Mouse (Mus musculus) left cerebral cortex, adult 18-20 months (tissue): ENCODE data around the gene Ap5b1. TPM values are rescaled to one million over a fixed set of nuclear protein-coding genes. Genes with fewer than 3 reads are reported as not detected.

Source experiments
- DNase-seq, 2 experiments: peaks; one replicate each; pipeline ENCODE4 v3.0.0; 2021 to 2022; ENCODE audit warnings: low spot score in 2 of 2, mixed read lengths in 1 of 2
- total RNA-seq, 2 experiments: library from RNA; stranded (reverse); gene quantifications; 2 replicates each; pipeline ENCODE4 v1.2.3; 2021

The Ap5b1 gene
- total RNA-seq, 2 experiments from 2014 or later: 5.7 to 6.1 TPM

GRCm38 (mm10) chr19:5566316-5566715, 1.5 kb upstream of the Ap5b1 start:
- no peak for DNase-seq

GRCm38 (mm10) chr19:5567180-5567533, 668 bp upstream of the Ap5b1 start:
- DNase-seq: no peak

DNA sequence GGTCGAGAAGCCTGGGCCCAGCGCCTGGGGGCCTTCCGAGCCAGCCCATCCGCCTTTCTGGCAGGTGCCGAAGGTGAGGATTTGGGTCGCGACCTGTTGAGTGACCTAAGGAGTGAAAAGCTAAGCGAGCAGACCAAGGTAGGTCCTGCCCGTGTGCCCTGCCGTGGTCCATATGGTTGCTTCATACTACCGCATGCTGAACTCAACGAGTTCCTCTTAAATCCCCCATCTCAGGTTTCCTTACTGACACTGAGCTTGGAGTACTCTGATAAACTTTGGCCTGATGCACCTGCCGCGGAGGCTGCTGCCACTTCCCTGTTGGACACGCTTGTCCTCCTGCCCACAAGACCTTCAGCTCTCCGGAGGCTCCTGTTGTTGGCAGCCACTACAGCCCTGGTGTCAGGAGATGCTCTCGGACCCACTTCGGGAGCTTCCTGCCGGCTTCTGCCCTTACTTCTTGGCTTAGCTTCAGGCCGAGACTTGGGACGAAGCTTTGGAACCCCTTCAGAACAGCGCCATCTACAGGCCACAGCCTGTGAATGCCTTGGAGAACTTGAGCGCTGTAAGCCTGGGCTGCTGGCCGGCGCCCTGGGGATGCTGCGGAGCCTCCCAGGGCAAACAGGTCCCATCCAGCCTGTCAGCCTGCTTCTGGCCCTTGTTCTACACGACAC, 780 bp downstream of the Ap5b1 start:
- DNase-seq: peak; percentile 79 to 85

GRCm38 (mm10) chr19:5569521-5569920, 1.7 kb downstream of the Ap5b1 start:
- DNase-seq: no peak

DNA sequence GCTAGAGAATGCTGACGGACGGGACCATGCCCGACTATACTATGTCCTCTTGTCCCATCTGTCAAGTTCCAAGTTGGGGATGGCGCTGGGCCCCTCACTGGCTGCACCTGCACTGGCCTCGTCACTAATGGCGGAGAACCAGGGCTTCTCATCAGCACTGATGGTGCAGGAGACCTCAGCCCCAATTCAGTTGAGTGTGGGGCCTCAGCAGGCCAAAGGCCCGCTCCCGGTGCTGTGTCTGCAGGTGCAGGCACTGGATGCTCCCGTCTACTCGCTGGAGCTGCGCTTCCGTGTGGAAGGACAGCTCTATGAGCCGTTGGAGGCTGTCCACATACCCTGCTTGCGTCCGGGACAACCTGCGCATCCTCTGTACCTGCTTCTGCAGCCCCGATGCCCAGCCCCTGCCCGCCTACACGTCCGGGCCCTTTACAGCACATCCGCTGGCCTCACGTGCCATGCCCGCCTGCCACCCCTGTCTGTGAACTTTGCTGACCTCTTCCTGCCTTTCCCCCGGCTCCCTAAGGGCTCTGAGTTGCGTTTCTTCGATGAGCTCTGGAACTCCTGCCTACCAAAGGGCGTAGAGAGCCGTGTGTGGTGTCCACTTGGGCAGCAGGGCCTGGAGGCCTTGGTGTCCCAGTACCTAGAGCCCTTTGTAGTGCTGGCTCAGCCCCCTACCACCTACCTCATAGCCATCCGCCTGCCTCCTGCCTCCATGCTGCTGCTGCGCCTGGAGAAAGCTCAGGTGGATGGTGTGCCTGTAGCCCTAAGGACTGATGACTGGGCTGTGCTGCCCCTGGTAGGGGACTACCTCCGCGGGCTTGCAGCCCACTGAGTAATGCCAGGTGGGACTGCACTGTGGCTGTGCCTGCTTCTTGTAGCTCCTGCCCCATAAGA, 2.8 kb downstream of the Ap5b1 start:
- no peak for DNase-seq

GRCm38 (mm10) chr19:5571831-5572230, 4.0 kb downstream of the Ap5b1 start:
- DNase-seq: no peak

GRCm38 (mm10) chr19:5572331-5573125, 4.7 kb downstream of the Ap5b1 start:
- peak; percentile 84 to 86 for DNase-seq

DNA sequence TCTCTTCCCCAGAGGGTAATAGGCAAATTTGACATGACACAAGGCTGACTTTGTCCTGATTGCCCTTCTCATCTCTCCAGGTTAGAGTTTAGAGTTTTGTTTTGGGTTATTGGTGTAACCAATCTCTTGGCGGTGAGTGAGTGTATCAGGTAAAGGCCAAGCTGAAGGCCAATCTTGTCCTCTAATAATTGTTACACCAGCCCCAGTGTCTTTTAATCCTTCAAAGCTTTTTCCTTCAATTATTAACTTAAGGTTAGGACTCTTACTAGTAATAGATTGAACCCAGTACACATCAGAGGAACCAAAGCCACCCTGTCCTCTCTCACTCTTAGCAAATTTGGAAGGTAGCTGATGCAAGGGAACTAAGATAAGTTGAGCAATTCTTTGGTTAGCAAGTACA, 7.5 kb downstream of the Ap5b1 start:
- no peak for DNase-seq

DNA sequence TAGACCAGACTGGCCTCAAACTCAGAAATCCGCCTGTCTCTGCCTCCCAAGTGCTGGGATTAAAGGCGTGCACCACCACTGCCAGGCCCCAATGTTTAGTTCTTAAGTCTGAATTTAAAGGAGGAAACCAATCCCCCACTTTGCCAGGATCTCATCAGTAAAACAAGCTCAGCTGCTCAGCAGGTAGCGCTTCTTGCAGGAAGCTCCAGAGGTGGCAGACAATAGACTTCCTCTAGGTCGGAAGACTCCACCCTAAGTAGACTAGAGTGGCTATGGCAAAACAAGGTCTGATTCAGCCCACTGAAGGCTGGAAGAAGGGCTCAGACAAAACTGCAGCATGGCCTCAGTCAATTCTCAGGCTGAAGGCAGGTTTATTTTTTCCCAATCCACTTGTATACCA, 12.1 kb downstream of the Ap5b1 start:
- DNase-seq: no peak

- DNase-seq: no peak
These were observed 13.0 kb downstream of the Ap5b1 start for GRCm38 (mm10) chr19:5580776-5581175.

DNA sequence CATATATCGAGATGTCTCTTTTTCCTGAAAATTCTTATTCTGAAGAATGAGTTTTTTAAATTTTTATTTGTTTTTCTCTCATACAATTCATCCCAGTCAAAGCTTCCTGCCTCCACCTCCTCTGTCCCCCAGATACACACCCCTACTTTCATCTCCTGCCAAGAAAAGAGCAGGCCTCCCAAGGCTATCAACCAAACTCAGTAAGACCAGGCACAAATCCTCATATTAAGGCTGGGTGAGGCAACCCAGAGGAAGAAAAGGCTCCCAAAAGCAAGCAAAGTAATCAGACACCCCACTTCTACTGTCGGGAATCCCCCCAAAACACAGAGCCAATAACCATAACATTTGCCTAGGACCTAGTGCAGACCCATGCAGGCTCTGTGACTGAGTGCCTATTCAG, 14.2 kb downstream of the Ap5b1 start:
- no peak for DNase-seq

DNA sequence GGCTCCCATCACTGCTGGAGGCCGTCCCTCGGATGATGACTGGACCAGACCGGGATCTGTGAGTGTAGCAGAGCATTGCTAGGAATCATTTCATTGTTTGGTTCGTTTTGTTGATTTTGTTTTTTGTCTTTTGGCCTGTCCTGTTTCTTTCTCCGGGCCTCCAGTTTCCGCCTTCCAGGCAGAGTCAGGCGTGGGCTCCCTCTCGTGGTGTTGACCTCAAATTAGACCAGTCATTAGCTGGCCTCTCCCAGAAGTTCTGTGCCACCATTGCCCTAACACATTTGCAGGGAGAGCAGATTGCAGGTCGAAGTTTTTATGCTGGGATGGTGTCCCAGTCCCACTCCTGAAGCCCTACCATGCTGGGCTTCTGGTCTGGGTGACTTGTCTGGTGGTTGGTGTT, 21.3 kb downstream of the Ap5b1 start:
- no peak for DNase-seq

- DNase-seq: no peak
These were observed 24.1 kb downstream of the Ap5b1 start for GRCm38 (mm10) chr19:5591888-5592287.

GRCm38 (mm10) chr19:5599224-5599623, 31.4 kb downstream of the Ap5b1 start:
- DNase-seq: no peak

DNA sequence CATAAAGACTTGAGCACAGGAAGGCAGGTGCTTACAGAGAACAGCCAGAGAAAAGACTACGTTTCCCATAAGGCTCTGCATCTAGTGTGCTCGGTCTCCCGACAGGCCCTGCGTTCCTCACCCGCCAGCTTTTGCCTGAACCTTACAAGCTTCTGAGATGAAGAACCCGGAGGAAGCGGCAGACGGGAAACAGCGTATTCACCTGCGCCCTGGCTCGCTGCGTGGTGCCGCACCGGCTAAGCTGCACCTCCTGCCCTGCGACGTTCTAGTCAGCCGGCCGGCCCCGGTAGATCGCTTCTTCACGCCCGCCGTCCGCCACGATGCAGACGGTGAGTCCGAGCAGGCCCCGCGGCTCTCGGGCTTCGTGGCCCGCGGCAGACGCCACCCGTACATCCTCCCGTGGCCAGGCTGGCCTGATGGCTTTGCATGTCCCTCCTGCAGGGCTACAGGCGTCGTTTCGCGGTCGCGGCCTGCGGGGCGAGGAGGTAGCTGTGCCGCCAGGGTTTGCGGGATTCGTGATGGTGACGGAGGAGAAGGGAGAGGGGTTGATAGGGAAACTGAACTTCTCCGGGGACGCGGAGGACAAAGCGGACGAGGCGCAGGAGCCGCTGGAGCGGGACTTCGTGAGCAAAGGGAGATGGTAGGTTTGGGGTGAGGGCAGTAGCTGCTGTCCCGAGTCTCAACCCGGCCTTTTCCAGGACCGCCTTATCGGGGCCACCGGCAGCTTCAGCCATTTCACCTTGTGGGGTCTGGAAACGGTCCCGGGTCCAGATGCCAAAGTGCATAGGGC, 34.1 kb downstream of the Ap5b1 start, which contains the start of gene Rnaseh2c:
Rnaseh2c (plus strand) TSS at position 122 of the 790 bp plus-strand sequence.
- DNase-seq: peak; percentile 71 to 83

GRCm38 (mm10) chr19:5603664-5604063, 35.8 kb downstream of the Ap5b1 start:
- DNase-seq: no peak

- DNase-seq: peak in 1 of 2 experiments; percentile 48
These were observed 37.3 kb downstream of the Ap5b1 start for GRCm38 (mm10) chr19:5605126-5605525.

- DNase-seq: no peak
These were observed 38.4 kb downstream of the Ap5b1 start for GRCm38 (mm10) chr19:5606196-5606595.

- DNase-seq: no peak
These were observed 40.0 kb downstream of the Ap5b1 start for GRCm38 (mm10) chr19:5607705-5608410.

DNA sequence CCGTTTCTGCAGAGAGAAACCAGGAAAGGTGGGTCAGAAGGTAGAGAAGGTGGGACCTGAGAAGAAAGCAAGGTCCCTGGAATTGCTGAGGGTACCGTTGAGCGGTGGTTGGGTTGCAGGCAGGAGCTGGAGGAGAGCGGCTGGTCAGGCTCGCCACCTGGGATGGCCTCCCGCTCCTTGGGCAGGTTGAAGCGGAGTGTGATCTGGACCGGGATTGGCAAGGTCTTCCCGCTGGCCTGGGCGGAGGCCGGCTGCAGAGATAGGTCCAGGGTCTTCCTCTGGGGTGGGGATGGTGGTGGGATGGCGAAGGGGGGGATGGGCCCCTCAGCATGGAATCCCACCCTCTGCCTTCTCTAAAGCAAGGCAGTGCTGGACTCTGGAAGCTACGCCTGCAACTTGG, 40.9 kb downstream of the Ap5b1 start:
- DNase-seq: no peak
